22 mouse cellular contexts compared by ENCODE assay signal in the genomic region with DNA sequence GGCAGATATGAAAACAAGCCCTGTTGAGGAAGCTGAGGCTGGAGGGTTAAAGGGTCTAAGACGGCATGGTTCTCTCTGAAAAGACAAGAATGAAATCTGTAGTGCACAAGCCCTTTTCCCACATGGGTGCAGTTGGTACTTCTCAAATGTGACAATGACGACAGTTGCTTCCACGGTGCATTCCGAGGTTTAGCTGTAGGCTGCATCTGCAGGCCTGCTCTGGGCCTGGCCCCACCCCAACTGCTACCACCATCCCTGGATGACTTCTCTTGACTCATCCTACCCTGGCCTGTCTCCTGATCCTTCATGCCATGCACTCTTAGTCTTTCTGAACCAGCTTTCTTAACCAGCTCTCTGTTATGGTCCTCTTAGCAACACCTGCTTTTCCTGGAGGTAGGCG. TPM values are rescaled to one million over a fixed set of nuclear protein-coding genes. Genes with fewer than 3 reads are reported as not detected.
"Had no signal": no experiment of that assay in that cellular context is flagged by ENCODE, and none has a peak within 500 bp of the region (broad histone marks: within the 10 kb centered on the region; RNA-seq: fewer than 3 reads in every experiment).

No protein-coding gene starts in this region.

- H3K4me1 ChIP-seq: megakaryocyte, embryonic 14.5 days had no signal

- H3K4me2 ChIP-seq: lung, embryonic 15.5 days; midbrain, embryonic 11.5 days; neural tube, embryonic 13.5 days; neural tube, embryonic 15.5 days had no signal

- H3K27ac ChIP-seq: lung, embryonic 15.5 days; macrophage; neural tube, embryonic 13.5 days; neural tube, embryonic 15.5 days had no signal

- H3K9me3 ChIP-seq: lung, embryonic 15.5 days; megakaryocyte, embryonic 14.5 days; neural tube, embryonic 13.5 days; neural tube, embryonic 15.5 days had no signal

- H3K27me3 ChIP-seq: lung, embryonic 15.5 days; neural tube, embryonic 13.5 days; neural tube, embryonic 15.5 days had no signal

- H3K4me3 ChIP-seq: lung, embryonic 15.5 days; megakaryocyte, embryonic 14.5 days; neural tube, embryonic 13.5 days; neural tube, embryonic 15.5 days had no signal

- H3K36me3 ChIP-seq: lung, embryonic 15.5 days; neural tube, embryonic 15.5 days had no signal

- DNase-seq: liver, postnatal 0 days; lung, adult 2 months; lung, postnatal 14 days; lung, postnatal 36 days; midbrain, embryonic 14.5 days; retina, postnatal 1 day; right cerebral cortex, adult 18-20 months; right cerebral cortex, postnatal 25 days; right cerebral cortex, postnatal 4 days; spleen, adult 18-20 months; thymus, adult 18-20 months; thymus, postnatal 14 days; thymus, postnatal 36 days had no signal

- ATAC-seq: liver, postnatal 0 days; lung, postnatal 0 days; midbrain, embryonic 16.5 days had no signal

- H3K9ac ChIP-seq: liver, postnatal 0 days; lung, embryonic 15.5 days; neural tube, embryonic 13.5 days; neural tube, embryonic 15.5 days had no signal

RNA-seq across cellular contexts. Expression of gene Gfra1, which starts 22.9 kb away (rescaled TPM):
- total RNA-seq: monocyte, adult 5-6 weeks had no signal
- polyA plus RNA-seq: macrophage had no signal
